Mouse (Mus musculus) embryo, embryonic 10 days (tissue): ENCODE results near the gene Ecsit.
A peak's percentile ranks its signal among the peaks of the same experiment; 100 is the strongest.

Experiments used
- DNase-seq: peaks from one replicate; pipeline ENCODE4 v3.0.0-alpha.2; 2015; ENCODE audit warnings: low spot score

The Ecsit gene

DNA sequence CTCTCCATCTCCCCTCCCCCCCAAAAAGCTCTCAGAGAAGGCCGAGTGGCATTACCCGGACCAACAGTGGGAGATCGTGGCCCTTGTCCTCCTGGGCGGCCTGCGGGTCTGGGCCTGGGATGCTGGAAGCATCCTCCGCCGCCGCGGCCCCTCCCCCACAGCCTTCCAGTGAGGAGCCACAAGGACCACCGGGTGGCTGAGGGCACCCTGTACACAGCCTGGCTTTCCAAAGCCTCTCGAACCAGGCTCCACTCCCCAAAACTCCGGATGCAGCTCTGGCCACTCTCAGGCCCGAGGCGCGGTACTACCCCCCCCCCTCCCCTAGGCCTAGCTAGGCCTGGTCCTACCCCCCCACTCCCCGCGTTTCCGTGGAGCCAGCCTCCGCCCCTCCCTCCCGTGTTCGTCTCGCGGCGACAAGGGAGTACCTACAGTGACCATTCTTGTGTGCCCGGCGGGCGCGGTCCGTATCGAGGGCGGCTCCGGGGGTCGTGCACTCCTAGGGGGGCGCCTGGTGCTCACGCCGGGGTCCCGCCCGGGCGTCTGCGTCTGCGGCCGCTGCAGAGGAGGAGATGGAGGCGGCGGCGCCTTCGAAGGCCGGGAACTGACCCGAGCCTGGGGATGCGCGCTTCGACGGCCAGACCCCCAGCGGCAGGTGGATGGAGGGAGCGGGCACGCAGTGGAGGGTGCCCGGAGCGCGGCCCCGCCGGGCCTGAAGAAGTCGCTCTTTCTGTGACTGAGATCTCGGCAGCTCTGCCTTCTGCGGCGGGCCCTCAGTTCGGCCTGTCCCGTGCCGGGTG is 33.9 kb downstream of the Ecsit start:
- DNase-seq, result no peak

DNA sequence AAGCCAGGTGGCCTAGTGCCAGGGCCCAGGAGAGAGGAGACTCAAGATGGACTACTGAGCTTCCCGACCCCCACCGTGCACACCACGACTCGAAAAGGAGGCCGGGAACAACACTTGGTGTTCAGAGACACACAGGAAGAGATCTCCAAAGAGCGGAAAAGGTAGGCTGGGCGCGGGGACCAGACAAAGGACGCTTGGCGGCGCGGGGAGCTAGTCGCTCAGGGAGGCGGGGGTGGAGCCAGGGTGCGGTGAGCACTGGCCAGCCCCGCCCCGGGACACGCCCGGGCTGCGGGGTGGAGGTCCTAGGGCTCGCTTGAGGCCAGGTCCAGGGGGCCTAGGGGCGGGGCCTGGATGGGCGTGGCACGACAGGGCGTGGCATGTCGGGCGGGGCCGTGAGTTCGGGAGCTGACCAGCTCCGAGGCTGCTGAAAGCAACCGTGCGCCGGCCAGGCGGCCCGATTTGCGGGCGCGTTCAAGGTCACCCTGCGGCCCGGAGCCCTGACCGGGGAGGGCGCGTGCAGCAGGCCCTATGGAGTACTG is 34.8 kb downstream of the Ecsit start:
- peak; percentile 84 for DNase-seq

GRCm38 (mm10) chr9:22049721-22050270 is 35.4 kb downstream of the Ecsit start:
- peak; percentile 54 for DNase-seq

- no peak for DNase-seq
These were observed 35.9 kb downstream of the Ecsit start for GRCm38 (mm10) chr9:22049315-22049714.

DNA sequence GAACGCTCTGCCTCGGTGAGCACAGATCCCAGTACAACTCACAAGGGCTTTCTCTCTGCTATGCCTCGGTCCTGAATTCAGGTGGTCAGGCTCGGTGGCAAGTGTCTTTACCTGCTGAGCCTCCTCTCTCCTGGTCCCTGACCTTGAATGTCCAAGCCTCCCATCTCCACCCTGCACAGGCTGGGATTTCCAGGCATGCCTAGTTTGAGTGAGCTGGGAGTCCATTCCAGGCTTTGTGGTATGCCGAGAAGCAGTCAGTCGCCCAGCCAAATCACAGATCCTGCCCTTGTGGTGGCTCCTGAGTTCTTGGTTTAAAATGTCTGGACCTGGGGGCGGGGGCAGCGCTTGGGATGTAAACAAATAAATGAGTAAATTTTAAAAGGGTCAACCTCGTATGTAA is 37.9 kb downstream of the Ecsit start:
- no peak for DNase-seq

DNA sequence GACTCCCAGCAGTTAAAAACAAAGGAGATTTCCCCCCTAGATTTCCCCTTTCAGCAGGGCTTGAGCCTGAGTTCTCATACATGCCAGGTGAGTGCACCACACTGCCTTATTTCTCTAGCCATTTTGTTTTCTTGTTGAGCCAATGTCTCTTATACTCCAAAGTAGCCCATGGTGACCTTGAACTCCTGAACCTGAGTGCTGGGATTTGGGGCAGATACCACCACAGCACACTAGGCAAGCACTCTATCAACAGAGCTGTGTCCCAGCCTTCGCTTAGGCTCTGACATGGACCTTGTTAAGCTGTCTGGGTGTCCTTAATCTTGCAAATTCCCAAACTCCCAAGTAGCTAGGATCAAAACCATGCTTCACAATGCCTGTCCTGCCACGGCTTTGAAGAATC is 43.4 kb downstream of the Ecsit start:
- DNase-seq, result no peak

DNA sequence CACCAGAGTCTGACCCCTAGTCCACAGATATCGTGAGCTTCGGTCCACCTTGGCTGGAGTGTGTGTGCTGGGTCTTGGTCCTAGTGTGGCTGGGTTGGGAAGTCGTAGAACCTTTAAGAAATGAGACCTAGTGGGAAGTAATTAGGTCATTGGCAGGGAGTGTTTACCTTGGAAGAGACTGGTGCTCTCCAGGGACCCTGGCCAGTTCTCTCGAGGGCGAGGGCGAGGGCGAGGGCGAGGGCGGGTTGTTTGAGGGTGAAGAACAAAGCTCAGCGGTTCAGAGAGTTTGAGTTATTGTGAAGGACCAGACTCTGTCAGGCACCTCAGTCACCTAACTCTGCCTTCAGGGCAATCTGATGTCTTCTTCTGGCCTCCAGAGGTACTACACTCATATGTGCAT is 47.4 kb downstream of the Ecsit start:
- DNase-seq, result no peak

GRCm38 (mm10) chr9:22035300-22036044 is 49.8 kb downstream of the Ecsit start:
- DNase-seq, result no peak

GRCm38 (mm10) chr9:22030386-22030785 is 54.9 kb downstream of the Ecsit start:
- DNase-seq, result no peak

GRCm38 (mm10) chr9:22028467-22028866 is 56.8 kb downstream of the Ecsit start:
- DNase-seq, result peak; percentile 64

DNA sequence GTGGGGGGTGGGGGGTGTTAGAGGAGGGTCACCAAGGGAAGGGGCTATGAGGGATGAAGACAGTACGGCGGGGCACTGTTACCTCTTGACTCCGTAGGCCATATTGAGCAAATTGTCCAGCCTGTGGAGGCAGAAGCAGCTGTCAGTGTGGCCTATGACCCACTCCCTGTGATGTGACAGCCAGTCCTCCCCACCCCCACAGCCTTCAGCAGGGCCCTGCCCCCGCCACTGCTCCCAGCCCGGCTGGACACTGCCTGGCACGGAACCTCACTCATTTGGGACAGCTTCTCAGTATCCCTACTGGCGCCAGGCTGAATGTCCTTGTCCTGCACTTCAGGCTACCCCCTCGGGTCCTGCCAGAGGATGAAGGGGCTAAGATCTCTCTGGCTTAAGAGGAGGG is 60.6 kb downstream of the Ecsit start:
- peak; percentile 57 for DNase-seq
